Mouse (Mus musculus) small intestine, adult 2 months (tissue): ENCODE measurements around the gene Ubqln4. TPM values are rescaled to one million over a fixed set of nuclear protein-coding genes. Genes with fewer than 3 reads are reported as not detected.

ENCODE experiments used
- H3K27ac ChIP-seq: fragments of 200-500 bp; 2 replicates; pipeline ENCODE4 v1.5.1; 2012; ENCODE audit warnings: low read depth, low read length, control low read depth, inconsistent platforms; ENCODE audit not compliant: insufficient read depth
- H3K27me3 ChIP-seq: fragments of 200-500 bp; 2 replicates; pipeline ENCODE4 v1.6.1; 2012; ENCODE audit warnings: mild to moderate bottlenecking, moderate library complexity, low read length, inconsistent platforms; ENCODE audit not compliant: control insufficient read depth, insufficient read depth
- H3K36me3 ChIP-seq: fragments of 200-500 bp; 2 replicates; pipeline ENCODE4 v1.6.1; 2012; ENCODE audit warnings: mild to moderate bottlenecking, low read length, control low read depth, inconsistent platforms; ENCODE audit not compliant: control insufficient read depth, insufficient read depth
- H3K4me1 ChIP-seq: fragments of 200-500 bp; 2 replicates; pipeline ENCODE4 v1.6.1; 2012; ENCODE audit warnings: low read length, inconsistent platforms, mixed read lengths; ENCODE audit not compliant: control insufficient read depth, insufficient read depth, insufficient read length
- H3K4me3 ChIP-seq: fragments of 200-500 bp; 2 replicates; pipeline ENCODE4 v1.5.1; 2012; ENCODE audit warnings: low read depth, mild to moderate bottlenecking, control low read depth, inconsistent platforms, low read length, moderate library complexity
- CTCF ChIP-seq: fragments of 200-500 bp; IDR thresholded peaks from 2 replicates; pipeline ENCODE4 v1.5.1; 2012; ENCODE audit warnings: low read depth, mild to moderate bottlenecking, control low read depth, inconsistent platforms, low read length, moderate library complexity, mixed read lengths; ENCODE audit not compliant: insufficient replicate concordance, insufficient read length; ENCODE audit errors: extremely low read depth
- POLR2A ChIP-seq: fragments of 200-500 bp; IDR thresholded peaks from 2 replicates; pipeline ENCODE4 v1.6.1; 2012; ENCODE audit warnings: low read depth, mild to moderate bottlenecking, control low read depth, inconsistent platforms, low read length, moderate library complexity
- WGBS: fragments of 180-500 bp; shearing (Covaris S2); methylation state at CpG from one replicate; pipeline ENCODE4 v1.1.7; 2018; 5-methylcytosine and 5-hydroxymethylcytosine counted together
- polyA plus RNA-seq: library from polyadenylated mRNA; depleted of rRNA; stranded (reverse); fragments of >200 nt; gene quantifications from 2 replicates; pipeline ENCODE4 v1.2.3, GENCODE M21; 2012; rRNA removed

Gene Ubqln4
- polyA plus RNA-seq, 1 experiment: 35.4 TPM

GRCm38 (mm10) chr3:88618074-88618871, 64.7 kb downstream of the Ubqln4 start:
- no peak for TF ChIP-seq POLR2A
- TF ChIP-seq CTCF: no peak
- H3K4me1 ChIP-seq: peaks cover 3% of the 10 kb centered on the region; the same call in 1 of the 2 replicates
- 81% methylated on average over 8 of the region's 8 CpGs for WGBS
- no peak overlapping the region for H3K27ac ChIP-seq
- H3K27me3 ChIP-seq: no peaks in the 10 kb centered on the region
- H3K4me3 ChIP-seq: no peak overlapping the region
- H3K36me3 ChIP-seq: peaks cover 18% of the 10 kb centered on the region

Other genes starting within 250 kb of the Ubqln4 start
- 82.0 and 181 TPM in 2 replicates for gene Glmp, start 228.7 kb upstream of the Ubqln4 start, polyA plus RNA-seq
- 32.5 and 47.1 TPM in 2 replicates for gene Tmem79, start 217.6 kb upstream of the Ubqln4 start, polyA plus RNA-seq
- gene Smg5, start 217.5 kb upstream of the Ubqln4 start, polyA plus RNA-seq: 33.9 and 42.4 TPM in 2 replicates
- gene Paqr6, start 189.2 kb upstream of the Ubqln4 start, polyA plus RNA-seq: 1.5 and 1.7 TPM in 2 replicates
- 2.2 and 6.7 TPM in 2 replicates for gene Bglap3, start 181.0 kb upstream of the Ubqln4 start, polyA plus RNA-seq
- gene Bglap2, start 175.1 kb upstream of the Ubqln4 start, polyA plus RNA-seq: 0.70 TPM in 1 of 2 replicates, not detected in the other
- gene Bglap, start 169.3 kb upstream of the Ubqln4 start, polyA plus RNA-seq: 1.6 TPM in 1 of 2 replicates, not detected in the other
- gene Pmf1, start 143.4 kb upstream of the Ubqln4 start, polyA plus RNA-seq: 52.3 and 108 TPM in 2 replicates
- 19.7 and 44.8 TPM in 2 replicates for gene Slc25a44, start 128.6 kb upstream of the Ubqln4 start, polyA plus RNA-seq
- gene Sema4a, start 92.6 kb upstream of the Ubqln4 start, polyA plus RNA-seq: 137 and 321 TPM in 2 replicates
- 209 and 353 TPM in 2 replicates for gene Lmna, start 43.8 kb upstream of the Ubqln4 start, polyA plus RNA-seq
- 0.41 and 0.60 TPM in 2 replicates for gene Mex3a, start 21.4 kb upstream of the Ubqln4 start, polyA plus RNA-seq
- gene Rab25, start 5.5 kb upstream of the Ubqln4 start, polyA plus RNA-seq: 132 and 184 TPM in 2 replicates
- gene Lamtor2, start 684 bp upstream of the Ubqln4 start, polyA plus RNA-seq: 99.8 and 167 TPM in 2 replicates
- 130 and 182 TPM in 2 replicates for gene Ssr2, start 22.1 kb downstream of the Ubqln4 start, polyA plus RNA-seq
- gene Arhgef2, start 52.2 kb downstream of the Ubqln4 start, polyA plus RNA-seq: 49.5 and 110 TPM in 2 replicates
- not detected in 2 replicates for gene Rxfp4, start 99.4 kb downstream of the Ubqln4 start, polyA plus RNA-seq
- gene Khdc4, start 132.0 kb downstream of the Ubqln4 start, polyA plus RNA-seq: 20.2 and 23.2 TPM in 2 replicates
- 13.2 and 21.5 TPM in 2 replicates for gene Rit1, start 163.1 kb downstream of the Ubqln4 start, polyA plus RNA-seq
- gene Syt11, start 221.4 kb downstream of the Ubqln4 start, polyA plus RNA-seq: 1.8 and 1.9 TPM in 2 replicates